Mouse (Mus musculus): ENCODE results near the gene Madcam1.

The Madcam1 gene

DNA sequence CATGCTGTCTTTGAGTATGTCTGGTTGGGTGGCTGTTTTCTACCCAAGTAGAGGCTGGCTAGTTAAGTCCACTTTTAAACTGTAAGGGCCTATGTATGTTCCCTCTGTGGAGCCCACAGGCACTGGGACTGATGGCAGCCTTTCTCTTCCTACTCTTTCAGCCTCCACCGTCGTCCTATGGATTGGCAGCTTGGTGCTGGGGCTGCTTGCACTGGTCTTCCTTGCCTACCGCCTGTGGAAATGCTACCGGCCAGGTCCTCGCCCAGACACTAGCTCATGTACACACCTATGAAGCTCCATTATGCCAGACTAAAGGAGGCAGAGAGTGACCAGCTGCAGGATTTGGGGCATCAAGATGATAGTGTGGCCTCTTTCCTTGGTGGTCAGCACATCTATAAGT, 3.7 kb downstream of the Madcam1 start:
- no peak for DNase-seq (ENCODE audit: low spot score)

GRCm38 (mm10) chr10:79668771-79669575, 4.6 kb downstream of the Madcam1 start, which contains the start of gene Tpgs1:
Gene Tpgs1 (plus strand): TSS chr10:79669369.
- DNase-seq (ENCODE audit: low spot score): peak; percentile 87

DNA sequence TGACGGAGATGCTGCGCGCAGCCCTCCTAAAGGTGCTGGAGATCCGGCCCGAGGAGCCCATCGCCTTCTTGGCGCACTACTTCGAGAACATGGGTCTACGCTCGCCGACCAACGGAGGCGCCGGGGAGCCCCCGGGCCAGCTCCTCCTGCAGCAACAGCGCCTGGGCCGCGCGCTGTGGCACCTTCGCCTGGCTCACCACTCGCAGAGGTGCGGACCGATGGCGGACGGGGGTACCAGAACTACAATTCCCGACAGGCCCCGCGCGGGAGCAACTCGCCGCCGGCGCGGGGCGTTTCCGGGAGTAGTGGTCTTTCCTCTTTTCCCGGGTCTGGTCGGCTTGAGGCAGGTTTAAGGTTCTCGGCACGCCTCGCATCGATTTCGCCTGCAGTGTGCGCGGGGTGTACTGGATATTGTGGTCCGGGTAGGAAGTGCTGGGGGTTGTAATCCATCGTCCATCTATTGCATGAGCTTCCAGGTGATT, 5.3 kb downstream of the Madcam1 start:
- peak; percentile 73 for DNase-seq (ENCODE audit: low spot score)

GRCm38 (mm10) chr10:79670071-79670888, 5.9 kb downstream of the Madcam1 start:
- DNase-seq (ENCODE audit: low spot score): no peak

GRCm38 (mm10) chr10:79671396-79672087, 7.2 kb downstream of the Madcam1 start:
- no peak for DNase-seq (ENCODE audit: low spot score)

DNA sequence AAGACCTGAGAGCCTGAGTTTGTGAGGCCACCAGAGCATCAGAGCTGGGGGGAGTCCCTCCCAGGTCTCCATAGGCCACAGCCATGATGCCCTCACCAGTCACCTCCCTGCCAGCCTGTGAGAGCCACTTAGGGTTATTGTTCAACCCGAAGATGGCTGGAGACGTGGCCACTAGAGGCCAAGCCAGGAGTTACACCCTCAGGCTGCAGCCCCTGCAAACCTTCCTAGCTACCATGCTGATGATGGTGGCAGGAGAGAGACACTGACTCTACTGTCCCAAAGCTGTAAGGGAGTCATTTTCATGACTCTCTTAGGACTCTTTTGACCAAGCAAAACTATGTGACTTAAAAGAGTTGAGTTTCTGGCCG, 7.7 kb downstream of the Madcam1 start:
- DNase-seq (ENCODE audit: low spot score): no peak

DNA sequence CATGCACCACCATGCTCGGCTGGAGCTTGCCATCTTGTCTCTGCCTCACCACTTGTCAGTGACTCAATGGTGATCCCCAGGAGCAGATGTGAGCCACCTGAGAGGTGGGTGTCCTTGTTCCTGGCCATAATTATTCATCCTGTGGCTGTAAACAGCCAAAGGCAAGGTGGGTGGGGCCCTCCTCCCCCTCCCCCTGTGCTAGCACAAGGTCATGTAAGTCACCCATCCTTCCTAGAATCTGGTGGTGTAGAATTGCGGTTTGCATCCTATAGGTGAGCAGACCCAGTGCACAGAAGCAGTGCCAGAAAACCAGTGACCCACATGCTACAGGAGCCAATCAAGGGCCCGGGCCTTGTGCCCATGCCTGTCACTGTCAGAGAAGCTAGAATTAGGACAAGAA, 8.7 kb downstream of the Madcam1 start:
- no peak for DNase-seq (ENCODE audit: low spot score)

DNA sequence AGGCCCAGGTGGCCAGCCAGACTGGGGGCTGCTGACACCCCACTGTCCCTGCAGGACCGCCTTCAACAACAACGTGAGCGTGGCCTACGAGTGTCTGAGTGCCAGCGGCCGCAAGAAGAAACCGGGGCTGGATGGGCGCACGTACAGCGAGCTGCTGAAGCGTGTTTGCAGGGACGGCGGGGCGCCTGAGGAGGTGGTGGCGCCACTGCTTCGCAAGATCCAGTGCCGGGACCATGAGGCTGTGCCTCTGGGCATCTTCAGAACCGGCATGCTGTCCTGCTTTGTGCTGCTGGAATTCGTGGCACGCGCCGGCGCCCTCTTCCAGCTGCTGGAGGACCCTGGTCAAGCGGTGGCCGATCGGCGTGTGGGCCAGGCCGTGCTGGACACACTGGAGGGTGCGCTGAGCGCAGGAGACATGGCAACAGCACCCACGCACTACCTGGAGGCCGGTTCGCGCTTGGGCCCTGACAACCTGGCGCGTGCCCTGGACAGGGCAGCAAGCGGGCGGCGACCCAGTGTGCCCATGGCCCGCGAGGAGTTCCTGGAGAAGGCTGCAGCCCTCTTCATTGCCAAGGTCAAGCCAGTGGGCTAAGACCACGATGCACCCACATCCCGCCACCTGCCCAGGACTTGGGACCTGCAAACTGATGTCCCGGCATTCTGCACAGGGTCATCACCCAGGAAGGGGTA, 11.1 kb downstream of the Madcam1 start:
- DNase-seq (ENCODE audit: low spot score): no peak

- no peak for DNase-seq (ENCODE audit: low spot score)
Measured at GRCm38 (mm10) chr10:79680606-79681495, 16.5 kb downstream of the Madcam1 start.

- peak; percentile 99 for DNase-seq (ENCODE audit: low spot score)
Measured at GRCm38 (mm10) chr10:79681591-79682245, 17.4 kb downstream of the Madcam1 start, which contains the start of gene Cdc34. Gene Cdc34 (plus strand): TSS chr10:79682195.

- peak; percentile 33 for DNase-seq (ENCODE audit: low spot score)
Measured at GRCm38 (mm10) chr10:79682551-79682915, 18.2 kb downstream of the Madcam1 start.

DNA sequence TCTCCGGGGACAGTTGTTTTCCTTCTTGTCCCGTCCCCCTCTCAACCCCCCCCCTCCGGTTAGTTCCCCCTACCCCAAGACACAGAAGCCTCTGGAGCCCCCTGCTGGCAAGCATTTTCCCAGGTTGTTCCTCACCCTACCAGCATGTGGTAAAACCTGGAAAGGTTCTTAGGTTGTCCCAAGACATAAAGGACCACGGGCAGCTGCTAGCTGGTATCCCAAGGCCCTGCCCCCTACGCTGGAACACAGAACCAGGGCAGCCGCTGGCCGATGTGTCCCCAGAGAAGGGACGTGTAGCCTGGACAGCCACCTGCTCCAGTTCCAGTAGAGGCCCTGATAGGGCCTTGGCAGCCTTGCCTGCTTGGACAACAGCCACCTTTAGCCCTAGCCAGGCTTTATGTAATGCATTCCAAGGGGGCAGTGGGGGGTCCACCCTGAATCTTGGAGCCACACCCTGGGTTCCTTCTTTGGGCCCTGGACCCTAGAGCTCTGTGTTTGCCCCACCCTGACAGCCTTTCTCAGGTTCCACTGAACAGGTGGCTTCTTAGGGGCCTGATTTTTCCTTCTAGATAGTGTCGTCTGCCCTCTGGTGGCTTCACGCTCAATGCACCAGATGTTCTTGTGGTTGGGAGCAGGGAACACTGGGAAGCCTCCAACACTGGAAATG, 18.7 kb downstream of the Madcam1 start:
- DNase-seq (ENCODE audit: low spot score): peak; percentile 67

DNA sequence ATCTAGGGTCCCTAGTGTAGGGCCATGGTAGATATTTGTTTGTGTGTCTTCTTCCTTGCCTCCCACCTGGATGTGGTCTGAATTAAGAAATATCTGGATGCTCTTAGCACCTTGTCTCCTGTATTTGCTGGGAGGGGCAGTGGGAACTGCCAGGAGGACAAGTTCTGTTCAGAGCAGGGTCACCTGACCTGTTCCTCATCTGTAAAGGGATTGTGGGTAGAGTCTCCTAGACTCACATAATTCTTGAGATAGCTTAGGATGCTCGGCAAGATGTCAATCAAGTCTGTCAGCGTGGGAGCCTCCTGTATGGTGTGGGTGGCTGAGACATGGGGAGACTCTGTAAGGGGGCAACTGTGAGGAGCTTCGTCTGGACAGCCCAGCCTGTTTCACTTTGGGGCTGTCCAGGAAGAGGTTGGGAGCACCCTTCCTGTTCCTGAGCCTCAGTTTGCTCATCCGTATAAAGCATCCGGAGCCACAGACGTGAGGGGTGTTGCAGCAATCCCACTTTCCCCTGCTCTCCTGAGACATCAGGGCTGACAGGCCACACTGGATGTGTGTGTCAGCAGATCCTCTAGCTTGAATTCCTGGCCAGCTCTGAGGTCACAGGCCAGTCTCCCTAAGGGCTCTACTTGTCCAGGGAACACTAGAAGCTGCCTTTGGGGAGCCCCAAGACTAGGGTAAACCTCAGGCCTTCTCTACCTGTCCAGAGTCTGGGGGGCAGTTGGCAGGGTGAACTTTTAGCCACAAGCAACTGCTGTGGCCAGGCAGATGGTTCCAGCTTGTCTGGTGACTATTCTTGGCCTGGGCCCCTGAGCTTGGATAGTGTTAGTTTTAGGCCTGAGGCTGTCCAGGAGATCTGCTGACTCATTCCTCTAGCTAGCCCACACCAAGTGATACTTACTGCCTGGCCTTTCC, 19.6 kb downstream of the Madcam1 start:
- no peak for DNase-seq (ENCODE audit: low spot score)

DNA sequence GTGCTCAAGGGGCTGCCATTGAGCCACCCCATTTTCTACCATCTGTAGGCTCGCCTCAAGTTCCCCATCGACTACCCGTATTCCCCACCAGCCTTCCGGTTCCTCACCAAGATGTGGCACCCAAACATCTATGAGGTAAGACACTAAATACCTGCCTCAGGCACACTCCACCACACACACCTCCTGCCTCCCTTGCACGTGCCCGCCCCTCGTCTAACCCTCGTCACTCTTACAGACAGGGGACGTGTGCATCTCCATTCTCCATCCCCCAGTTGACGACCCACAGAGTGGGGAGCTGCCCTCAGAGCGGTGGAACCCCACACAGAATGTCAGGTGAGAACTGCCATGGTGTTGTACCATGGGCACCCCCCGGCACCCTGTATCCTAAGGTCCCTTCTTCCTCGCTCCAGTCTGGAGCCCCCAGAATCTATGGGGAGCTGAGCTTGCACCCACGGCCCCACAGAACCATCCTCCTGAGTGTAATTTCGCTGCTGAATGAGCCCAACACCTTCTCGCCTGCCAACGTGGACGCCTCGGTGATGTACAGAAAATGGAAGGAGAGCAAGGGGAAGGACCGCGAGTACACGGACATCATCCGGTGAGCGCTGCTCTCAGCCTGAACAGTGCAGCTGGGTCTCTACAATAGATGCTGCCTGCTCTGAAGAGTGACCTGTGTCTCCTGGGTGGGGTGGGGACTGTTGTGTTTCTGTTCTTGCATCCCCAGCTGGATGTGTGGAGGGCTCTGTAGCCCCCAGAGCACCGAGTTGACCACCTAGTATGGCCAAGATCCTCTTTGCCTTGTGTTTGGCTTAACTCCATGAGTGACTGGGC, 20.6 kb downstream of the Madcam1 start:
- DNase-seq (ENCODE audit: low spot score): no peak

- DNase-seq (ENCODE audit: low spot score): no peak
Measured at GRCm38 (mm10) chr10:79686219-79686618, 21.9 kb downstream of the Madcam1 start.

DNA sequence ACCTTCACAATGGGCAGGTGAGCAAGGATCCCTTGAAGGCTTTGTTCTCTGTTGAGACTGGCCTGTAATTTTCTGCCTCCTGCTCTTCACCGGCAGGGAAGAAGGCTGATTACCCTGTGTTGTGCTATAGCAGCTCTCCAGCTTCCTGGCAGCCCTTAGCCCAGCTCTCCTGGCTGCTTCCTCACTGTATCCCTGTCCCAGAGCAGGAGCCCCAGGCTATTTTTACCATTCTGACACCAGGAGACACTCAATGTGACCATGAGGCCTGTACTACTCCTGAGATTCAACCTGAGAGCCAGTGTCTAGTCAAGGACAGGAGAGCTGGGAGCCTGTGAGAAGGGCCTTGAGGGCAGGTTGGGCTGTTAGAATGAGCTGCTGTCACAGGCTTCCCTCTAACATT, 22.3 kb downstream of the Madcam1 start:
- no peak for DNase-seq (ENCODE audit: low spot score)

DNA sequence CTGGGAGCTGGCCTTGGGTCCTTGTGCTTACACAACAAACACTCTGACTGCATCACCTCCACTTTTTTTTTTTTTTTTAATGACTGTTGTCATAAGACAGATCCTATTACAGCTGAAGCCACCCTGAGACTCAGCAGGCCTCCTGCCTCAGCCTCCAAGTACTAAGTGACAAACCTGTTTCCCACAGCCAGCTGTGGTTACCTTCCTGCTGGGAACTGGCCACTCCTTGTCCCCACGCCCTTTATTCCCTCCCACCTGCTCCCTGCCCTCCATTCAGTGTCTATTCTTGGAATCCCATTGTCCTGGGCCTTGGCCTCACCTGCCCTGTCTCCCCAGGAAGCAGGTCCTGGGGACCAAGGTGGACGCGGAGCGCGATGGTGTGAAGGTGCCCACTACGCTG, 23.2 kb downstream of the Madcam1 start:
- DNase-seq (ENCODE audit: low spot score): no peak

DNA sequence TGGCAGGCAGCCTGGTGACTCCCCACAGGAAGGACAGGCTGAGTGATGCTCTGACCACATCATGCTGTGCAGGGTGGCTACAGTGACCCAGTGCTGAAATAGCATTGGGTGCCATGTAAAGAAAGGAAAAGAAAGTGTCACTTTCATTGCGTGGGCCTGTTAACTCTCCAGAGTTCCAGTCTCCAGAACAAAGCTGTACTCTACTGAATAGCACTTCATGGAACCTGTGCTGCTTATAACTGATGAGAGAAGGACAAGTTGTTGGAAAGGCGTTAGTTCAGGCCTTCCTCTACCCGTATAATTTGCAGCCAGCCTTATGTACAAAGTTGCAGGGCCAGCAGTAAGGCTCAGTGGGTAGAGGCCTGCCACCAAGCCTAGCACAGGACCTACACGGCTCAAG, 24.4 kb downstream of the Madcam1 start, which contains the start of gene Gzmm:
Gzmm (plus strand) TSS at position 301 of the 400 bp plus-strand sequence.
- DNase-seq (ENCODE audit: low spot score): no peak

All from urinary bladder, postnatal 14 days (tissue).